Mouse (Mus musculus) leukemia stem cell, adult 10-12 weeks (primary cell): Measurements from ENCODE around the gene Inpp5d. TPM values are rescaled to one million over a fixed set of nuclear protein-coding genes. Genes with fewer than 3 reads are reported as not detected.

Experiments
- polyA plus RNA-seq: library from polyadenylated mRNA; stranded (reverse); fragments of >175 nt; gene quantifications from 2 replicates; pipeline ENCODE4 v1.2.3, GENCODE M21; 2012; ENCODE audit warnings: low replicate concordance

Gene Inpp5d
- 51.2 and 319 TPM in 2 replicates for polyA plus RNA-seq

GRCm38 (mm10) chr1:87620211-87620668 lies at the start of gene Inpp5d:
Inpp5d (plus strand) TSS chr1:87620312.

DNA sequence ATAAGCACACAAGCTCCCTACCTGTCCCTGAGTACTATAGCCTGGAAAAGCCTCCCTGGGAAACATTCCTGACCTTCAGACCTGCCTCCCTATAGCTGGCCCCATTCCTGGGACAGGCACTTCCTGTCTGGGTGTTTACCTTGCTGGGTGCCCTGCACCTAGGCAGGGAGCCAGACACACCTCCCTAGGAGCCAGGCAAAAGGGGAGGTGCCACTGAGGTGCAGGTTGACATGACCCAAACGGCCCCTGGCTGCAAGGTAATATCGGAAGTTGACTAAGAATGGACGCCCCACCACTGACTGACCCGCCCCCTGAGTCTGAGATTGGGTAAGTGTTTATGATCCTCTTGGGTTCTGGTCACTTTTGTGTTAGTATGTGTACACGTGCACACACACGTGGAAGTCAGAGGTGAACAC lies 46.3 kb upstream of the Inpp5d start, which contains the start of gene Ngef:
Gene Ngef, minus strand, starts transcription at position 71 of the 416 bp plus-strand sequence.

GRCm38 (mm10) chr1:87755641-87756470 lies 135.7 kb downstream of the Inpp5d start, which contains the start of gene Atg16l1:
Atg16l1 (plus strand) TSS chr1:87755870.

Other genes with a start within 250 kb of the Inpp5d start
- gene Kcnj13, start 225.6 kb upstream of the Inpp5d start, polyA plus RNA-seq = not detected in 2 replicates
- gene Snorc, start 150.0 kb upstream of the Inpp5d start, polyA plus RNA-seq = not detected in 2 replicates
- gene Neu2, start 110.4 kb upstream of the Inpp5d start, polyA plus RNA-seq = not detected in 2 replicates
- gene Ngef, start 46.4 kb upstream of the Inpp5d start, polyA plus RNA-seq = not detected in 2 replicates
- gene Atg16l1, start 135.6 kb downstream of the Inpp5d start, polyA plus RNA-seq = 2.9 and 12.6 TPM in 2 replicates
- 0.32 TPM in 1 of 2 replicates, not detected in the other for gene Sag, start 183.4 kb downstream of the Inpp5d start, polyA plus RNA-seq
- 9.5 and 13.2 TPM in 2 replicates for gene Dgkd, start 233.0 kb downstream of the Inpp5d start, polyA plus RNA-seq